Mouse (Mus musculus) liver, embryonic 11.5 days (tissue): Measurements from ENCODE around the gene Slc2a9. TPM values are rescaled to one million over a fixed set of nuclear protein-coding genes. Genes with fewer than 3 reads are reported as not detected.

Experiments
- ATAC-seq: fragments of 200-750 bp; cut with Nextera tagmentation; replicated peaks from 2 replicates; pipeline ENCODE4 v1.8.0; 2017; ENCODE audit warnings: moderate number of reproducible peaks, mild to moderate bottlenecking, moderate TSS enrichment, moderate library complexity; ENCODE audit not compliant: low FRiP score
- DNase-seq: peaks from one replicate; pipeline ENCODE4 v3.0.0-alpha.2; 2017; ENCODE audit warnings: low spot score
- H3K27ac ChIP-seq: fragments of 300-500 bp; sonication (generic); 2 replicates; pipeline ENCODE4 v1.5.1; 2014; ENCODE audit warnings: mild to moderate bottlenecking, low read depth, low read length, control low read depth
- H3K27me3 ChIP-seq: fragments of 300-500 bp; sonication (generic); replicated peaks from 2 replicates; pipeline ENCODE4 v1.6.1; 2014; ENCODE audit warnings: low read length, mixed read lengths; ENCODE audit not compliant: control insufficient read depth, insufficient read depth
- H3K36me3 ChIP-seq: fragments of 300-500 bp; sonication (generic); 2 replicates; pipeline ENCODE4 v1.6.1; 2014; ENCODE audit warnings: mild to moderate bottlenecking, low read length, moderate library complexity, mixed read lengths; ENCODE audit not compliant: control insufficient read depth, insufficient read depth
- H3K4me1 ChIP-seq: fragments of 300-500 bp; sonication (generic); replicated peaks from 2 replicates; pipeline ENCODE4 v1.6.1; 2014; ENCODE audit warnings: low read length, mixed read lengths; ENCODE audit not compliant: control insufficient read depth, insufficient read depth
- H3K4me2 ChIP-seq: fragments of 300-500 bp; sonication (generic); 2 replicates; pipeline ENCODE4 v1.6.1; 2014; ENCODE audit warnings: mild to moderate bottlenecking, control low read depth, moderate library complexity
- H3K4me3 ChIP-seq: fragments of 300-500 bp; sonication (generic); 2 replicates; pipeline ENCODE4 v1.5.1; 2014; ENCODE audit warnings: low read depth, low read length, control low read depth
- H3K9ac ChIP-seq: fragments of 300-500 bp; sonication (generic); 2 replicates; pipeline ENCODE4 v1.6.1; 2014; ENCODE audit warnings: low read depth, low read length, control low read depth
- H3K9me3 ChIP-seq: fragments of 300-500 bp; sonication (generic); 2 replicates; pipeline ENCODE4 v1.6.1; 2016; ENCODE audit warnings: low read length, inconsistent platforms, mixed read lengths; ENCODE audit not compliant: control insufficient read depth
- WGBS: fragments of 180-500 bp; shearing (Covaris S2); extraction: QIAGEN DNeasy Blood & Tissue Kit; methylation state at CpG from one replicate; pipeline ENCODE4 v1.1.7; 2014; 5-methylcytosine and 5-hydroxymethylcytosine counted together
- polyA plus RNA-seq: library from polyadenylated mRNA; unstranded; fragments of >200 nt; fragmentation: Nextera tagmentation; extraction: Ambion mirVana; gene quantifications from 2 replicates; pipeline ENCODE4 v1.2.1, GENCODE M21; 2014

The Slc2a9 gene
- polyA plus RNA-seq, 1 experiment from 2014 or later = 1.8 TPM

GRCm38 (mm10) chr5:38364396-38364795, 138.5 kb downstream of the Slc2a9 start:
- H3K9ac ChIP-seq = no peak overlapping the region
- no peak overlapping the region for H3K4me2 ChIP-seq
- no peak overlapping the region for H3K27ac ChIP-seq
- H3K4me1 ChIP-seq = peaks cover 7% of the 10 kb centered on the region; the same call in 1 of the 2 replicates
- DNase-seq = no peak
- no peak for ATAC-seq
- H3K9me3 ChIP-seq = no peaks in the 10 kb centered on the region
- WGBS = 81% methylated on average over 5 of the region's 5 CpGs
- no peak overlapping the region for H3K4me3 ChIP-seq
- H3K27me3 ChIP-seq = no peaks in the 10 kb centered on the region
- H3K36me3 ChIP-seq = no peaks in the 10 kb centered on the region

- Histone ChIP-seq H3K9me3 (no peaks in the 10 kb centered on the region), H3K9ac (no peak overlapping the region), H3K4me2 (no peak overlapping the region), H3K4me3 (no peak overlapping the region), H3K27ac (no peak overlapping the region), H3K36me3 (no peaks in the 10 kb centered on the region), H3K27me3 (no peaks in the 10 kb centered on the region), H3K4me1 (no peaks in the 10 kb centered on the region)
- no peak for DNase-seq
- WGBS = 73% methylated on average over 2 of the region's 2 CpGs
- no peak for ATAC-seq
Observed at GRCm38 (mm10) chr5:38359716-38360115, 143.2 kb downstream of the Slc2a9 start.

- Histone ChIP-seq H3K9ac (no peak overlapping the region), H3K4me2 (no peak overlapping the region), H3K36me3 (no peaks in the 10 kb centered on the region), H3K4me3 (no peak overlapping the region), H3K9me3 (no peaks in the 10 kb centered on the region), H3K27ac (no peak overlapping the region), H3K4me1 (no peaks in the 10 kb centered on the region), H3K27me3 (no peaks in the 10 kb centered on the region)
- WGBS = 67% methylated on average over 3 of the region's 3 CpGs
- ATAC-seq (no peak), DNase-seq (no peak)
Observed at GRCm38 (mm10) chr5:38356927-38357326, 146.0 kb downstream of the Slc2a9 start.

DNA sequence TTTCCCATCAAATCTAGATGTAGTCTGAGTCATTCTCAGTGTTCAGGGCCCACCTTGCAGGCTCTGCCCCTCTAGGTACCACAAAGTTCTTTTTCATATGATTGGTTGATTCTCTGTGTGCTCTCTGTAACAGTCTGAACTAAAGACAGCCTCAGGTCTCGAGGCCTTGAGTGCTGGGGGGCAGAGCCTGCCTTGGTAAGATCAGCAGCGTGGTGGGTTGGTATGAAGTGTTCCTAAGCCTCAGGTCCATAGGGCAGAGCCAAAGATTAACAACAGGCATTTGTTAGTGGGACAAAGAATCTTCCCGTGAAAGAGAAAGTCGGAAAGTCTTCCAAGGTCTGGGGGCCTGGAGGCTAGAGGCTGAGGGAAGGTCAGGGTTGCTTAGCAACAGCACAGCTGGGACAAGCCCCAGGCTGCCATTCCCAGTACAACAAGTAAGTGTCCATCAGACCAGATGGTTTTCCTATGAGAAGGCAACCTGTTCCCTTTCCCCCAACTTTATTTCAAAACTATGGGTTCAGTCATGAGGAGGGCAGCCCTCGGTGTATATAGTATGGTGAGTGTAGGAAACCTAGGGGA, 152.5 kb downstream of the Slc2a9 start:
- Histone ChIP-seq H3K4me1 (no peaks in the 10 kb centered on the region), H3K9ac (no peak overlapping the region), H3K4me3 (no peak overlapping the region), H3K27me3 (no peaks in the 10 kb centered on the region), H3K4me2 (no peak overlapping the region), H3K27ac (no peak overlapping the region), H3K9me3 (no peaks in the 10 kb centered on the region), H3K36me3 (no peaks in the 10 kb centered on the region)
- ATAC-seq (no peak), DNase-seq (no peak)
- 62% methylated on average over 5 of the region's 5 CpGs for WGBS

DNA sequence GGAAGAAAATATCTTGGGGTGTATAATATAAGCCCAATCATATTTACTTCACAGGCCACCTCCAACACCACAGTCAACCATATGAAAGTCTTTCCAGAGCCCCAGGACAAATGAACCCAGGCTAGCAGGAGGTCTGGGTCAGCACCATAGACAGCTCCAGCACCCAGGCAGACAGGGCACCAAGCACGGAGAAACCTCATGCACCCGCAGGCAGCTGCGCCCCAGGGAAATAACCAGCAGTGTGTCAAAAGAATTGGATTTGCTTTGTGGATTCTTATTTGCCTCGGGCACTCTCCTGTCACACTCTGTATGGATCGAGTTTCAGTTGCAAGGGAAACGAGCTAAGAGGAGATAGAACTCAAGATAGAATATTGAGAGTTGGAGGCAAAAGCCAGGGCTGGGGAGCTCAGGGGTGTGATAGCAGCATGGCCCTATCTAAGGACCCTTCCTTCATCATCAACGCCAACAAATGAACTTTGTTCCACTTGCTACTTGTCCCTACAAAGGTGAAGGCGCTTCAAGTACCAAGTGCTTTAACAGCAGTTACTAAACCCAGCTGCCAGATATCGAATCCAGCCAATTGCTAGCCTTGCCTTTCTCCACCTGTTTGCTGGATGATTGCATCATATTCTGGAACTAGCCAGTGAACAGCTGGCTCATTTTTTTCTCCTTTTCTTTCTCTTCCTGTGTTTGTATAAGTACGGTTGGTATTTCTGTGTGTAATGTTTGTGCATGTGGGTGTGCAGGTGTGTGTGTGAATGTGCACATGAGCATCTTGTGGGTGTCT, 156.1 kb downstream of the Slc2a9 start:
- no peak overlapping the region for H3K27ac ChIP-seq
- H3K9me3 ChIP-seq = no peaks in the 10 kb centered on the region
- no peak overlapping the region for H3K4me2 ChIP-seq
- no peak for ATAC-seq
- H3K27me3 ChIP-seq = no peaks in the 10 kb centered on the region
- H3K4me3 ChIP-seq = no peak overlapping the region
- no peak overlapping the region for H3K9ac ChIP-seq
- no peaks in the 10 kb centered on the region for H3K36me3 ChIP-seq
- peak; percentile 60 for DNase-seq
- no peaks in the 10 kb centered on the region for H3K4me1 ChIP-seq
- 35% methylated on average over 10 of the region's 10 CpGs for WGBS

GRCm38 (mm10) chr5:38343101-38343500, 159.8 kb downstream of the Slc2a9 start:
- WGBS = 72% methylated on average over 3 of the region's 3 CpGs

GRCm38 (mm10) chr5:38334582-38334981, 168.4 kb downstream of the Slc2a9 start:
- no peak overlapping the region for H3K27ac ChIP-seq

More at GRCm38 (mm10) chr5:38343101-38343500, 159.8 kb downstream of the Slc2a9 start:
- Histone ChIP-seq H3K4me1 (no peaks in the 10 kb centered on the region), H3K27ac (no peak overlapping the region), H3K9ac (no peak overlapping the region), H3K9me3 (no peaks in the 10 kb centered on the region), H3K4me3 (no peak overlapping the region), H3K36me3 (no peaks in the 10 kb centered on the region), H3K4me2 (no peak overlapping the region), H3K27me3 (no peaks in the 10 kb centered on the region)
- DNase-seq (no peak), ATAC-seq (no peak)

GRCm38 (mm10) chr5:38333381-38333780, 169.6 kb downstream of the Slc2a9 start:
- Histone ChIP-seq H3K27me3 (no peaks in the 10 kb centered on the region), H3K9me3 (no peaks in the 10 kb centered on the region), H3K4me1 (no peaks in the 10 kb centered on the region), H3K9ac (no peak overlapping the region), H3K4me2 (no peak overlapping the region), H3K36me3 (no peaks in the 10 kb centered on the region), H3K4me3 (no peak overlapping the region), H3K27ac (no peak overlapping the region)
- DNase-seq (no peak), ATAC-seq (no peak)
- 49% methylated on average over 4 of the region's 4 CpGs for WGBS

More at GRCm38 (mm10) chr5:38334582-38334981, 168.4 kb downstream of the Slc2a9 start:
- ATAC-seq (no peak), DNase-seq (no peak)
- no peaks in the 10 kb centered on the region for H3K27me3 ChIP-seq
- no peaks in the 10 kb centered on the region for H3K9me3 ChIP-seq
- H3K4me3 ChIP-seq = no peak overlapping the region
- 25% methylated on average over 1 of the region's 1 CpGs for WGBS
- H3K36me3 ChIP-seq = no peaks in the 10 kb centered on the region
- H3K9ac ChIP-seq = no peak overlapping the region
- H3K4me2 ChIP-seq = no peak overlapping the region
- no peaks in the 10 kb centered on the region for H3K4me1 ChIP-seq
